Mouse (Mus musculus) lung, embryonic 16.5 days (tissue): ENCODE data around the gene Ppp2ca. TPM values are rescaled to one million over a fixed set of nuclear protein-coding genes. Genes with fewer than 3 reads are reported as not detected.

Experiments
- ATAC-seq: fragments of 200-750 bp; cut with Nextera tagmentation; 2 replicates; pipeline ENCODE4 v1.8.0; 2017; ENCODE audit warnings: low read depth, mild to moderate bottlenecking, moderate library complexity
- H3K27ac ChIP-seq: fragments of 300-500 bp; sonication (generic); 2 replicates; pipeline ENCODE4 v1.5.1; 2014; ENCODE audit warnings: mild to moderate bottlenecking, control low read depth, low read length
- H3K27me3 ChIP-seq: fragments of 300-500 bp; sonication (generic); 2 replicates; pipeline ENCODE4 v1.6.1; 2014; ENCODE audit warnings: low read depth, low read length, mixed read lengths; ENCODE audit not compliant: control insufficient read depth, insufficient read depth
- H3K36me3 ChIP-seq: fragments of 300-500 bp; sonication (generic); 2 replicates; pipeline ENCODE4 v1.6.1; 2014; ENCODE audit warnings: low read length; ENCODE audit not compliant: control insufficient read depth, insufficient read depth
- H3K4me1 ChIP-seq: fragments of 300-500 bp; sonication (generic); replicated peaks from 2 replicates; pipeline ENCODE4 v1.6.1; 2014; ENCODE audit warnings: low read length, mixed read lengths; ENCODE audit not compliant: control insufficient read depth, insufficient read depth
- H3K4me2 ChIP-seq: fragments of 300-500 bp; sonication (generic); 2 replicates; pipeline ENCODE4 v1.6.1; 2014; ENCODE audit warnings: low read depth, low read length, control low read depth
- H3K4me3 ChIP-seq: fragments of 300-500 bp; sonication (generic); 2 replicates; pipeline ENCODE4 v1.5.1; 2014; ENCODE audit warnings: mild to moderate bottlenecking, low read length, control low read depth
- H3K9ac ChIP-seq: fragments of 300-500 bp; sonication (generic); 2 replicates; pipeline ENCODE4 v1.6.1; 2014; ENCODE audit warnings: low read length, control low read depth
- H3K9me3 ChIP-seq: fragments of 300-500 bp; sonication (generic); 2 replicates; pipeline ENCODE4 v1.6.1; 2016; ENCODE audit warnings: low read length; ENCODE audit not compliant: control insufficient read depth
- WGBS: fragments of 180-500 bp; shearing (Covaris S2); extraction: QIAGEN DNeasy Blood & Tissue Kit; methylation state at CpG from one replicate; pipeline ENCODE4 v1.1.7; 2014; 5-methylcytosine and 5-hydroxymethylcytosine counted together
- polyA plus RNA-seq: library from polyadenylated mRNA; unstranded; fragments of >200 nt; fragmentation: Nextera tagmentation; extraction: Ambion mirVana; gene quantifications from 2 replicates; pipeline ENCODE4 v1.2.1, GENCODE M21; 2015

The Ppp2ca gene
- 57.8 and 62.7 TPM in 2 replicates for polyA plus RNA-seq

DNA sequence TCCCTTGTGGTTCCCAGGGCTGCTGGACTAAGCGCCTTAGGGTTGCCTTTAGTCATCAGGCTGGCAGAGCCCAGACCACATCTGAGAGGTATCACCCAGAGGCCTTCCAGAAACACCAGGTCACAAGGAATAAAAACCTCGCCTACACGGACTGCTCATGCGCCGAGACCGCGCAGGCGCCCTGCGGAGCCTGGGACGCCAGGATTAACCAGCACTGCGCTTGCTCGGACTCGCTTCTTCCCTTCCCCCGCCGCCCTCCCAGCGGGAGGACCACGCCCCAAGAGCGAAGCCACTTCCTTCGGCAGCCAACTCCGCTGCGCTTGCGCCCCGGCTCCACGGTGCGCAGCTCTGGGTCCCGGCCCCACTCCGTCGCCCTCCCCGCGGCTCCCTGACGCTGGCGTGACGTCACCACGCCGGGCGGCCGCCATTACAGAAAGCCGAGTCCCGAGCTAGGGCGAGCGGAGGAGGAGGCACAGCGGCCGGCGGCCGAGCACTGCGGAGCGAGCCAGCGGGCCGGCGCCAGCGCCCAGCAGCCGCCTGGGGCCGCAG, at the start of gene Ppp2ca:
Gene Ppp2ca, plus strand, starts transcription at position 284 of the 549 bp plus-strand sequence.
- peak; percentile 98 for ATAC-seq

DNA sequence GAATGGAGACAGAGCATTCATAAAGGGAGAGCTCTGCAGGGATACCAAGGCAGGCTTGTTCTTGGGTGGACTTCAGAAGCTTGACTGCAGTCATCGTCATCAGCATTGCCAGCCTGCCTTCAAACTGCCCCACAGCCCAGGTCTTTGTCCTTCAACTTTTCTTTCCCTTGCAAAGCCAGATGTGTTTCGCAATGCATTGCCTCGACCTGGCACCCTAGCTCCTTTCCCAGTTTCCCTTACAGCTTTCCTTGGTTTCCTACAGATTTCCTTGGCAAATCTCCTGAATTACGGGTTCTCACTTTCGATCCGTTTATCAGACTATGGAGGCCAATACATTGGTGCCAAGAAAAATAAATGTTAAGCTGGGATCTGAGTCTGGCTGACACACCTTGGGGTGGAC, 45.1 kb upstream of the Ppp2ca start:
- Histone ChIP-seq H3K27ac (no peak overlapping the region), H3K4me2 (no peak overlapping the region), H3K36me3 (no peaks in the 10 kb centered on the region), H3K9ac (no peak overlapping the region), H3K9me3 (no peaks in the 10 kb centered on the region), H3K4me3 (no peak overlapping the region), H3K4me1 (no peaks in the 10 kb centered on the region), H3K27me3 (no peaks in the 10 kb centered on the region)
- no peak for ATAC-seq
- 76% methylated on average over 6 of the region's 6 CpGs for WGBS

More for the DNA sequence above, at the start of gene Ppp2ca:
- Histone ChIP-seq H3K27ac (peak within 1 kb of the TSS; percentile 100), H3K4me1 (peaks cover 31% of the 10 kb centered on the region), H3K4me2 (peak within 1 kb of the TSS; percentile 95), H3K4me3 (peak within 1 kb of the TSS; percentile 98), H3K27me3 (no peaks in the 10 kb centered on the region), H3K36me3 (no peaks in the 10 kb centered on the region), H3K9me3 (no peaks in the 10 kb centered on the region), H3K9ac (peak within 1 kb of the TSS; percentile 100)
- 0% methylated on average over 37 of the region's 53 CpGs for WGBS

DNA sequence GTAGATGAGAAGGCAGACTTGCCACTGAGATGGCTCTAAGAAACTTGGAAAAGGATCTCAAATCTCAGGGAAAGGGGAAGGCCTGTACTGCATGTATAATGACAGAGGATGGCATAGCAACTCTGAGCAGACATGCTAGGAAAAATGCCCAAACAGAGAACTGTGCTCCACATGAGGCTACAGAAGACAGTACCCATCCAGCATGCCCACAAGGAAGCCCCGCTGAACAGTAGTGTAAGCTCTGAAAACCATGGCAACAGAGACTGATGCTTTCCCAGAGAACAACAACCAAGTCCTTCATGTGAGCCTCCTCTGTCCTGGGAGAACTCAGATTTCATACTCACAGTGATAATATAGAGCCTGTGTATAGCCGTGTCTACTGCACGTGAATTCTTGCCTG, 43.8 kb upstream of the Ppp2ca start:
- H3K36me3 ChIP-seq: no peaks in the 10 kb centered on the region
- no peaks in the 10 kb centered on the region for H3K4me1 ChIP-seq
- no peak overlapping the region for H3K9ac ChIP-seq
- no peak overlapping the region for H3K27ac ChIP-seq
- no peaks in the 10 kb centered on the region for H3K27me3 ChIP-seq
- H3K9me3 ChIP-seq: no peaks in the 10 kb centered on the region
- H3K4me2 ChIP-seq: no peak overlapping the region
- no peak overlapping the region for H3K4me3 ChIP-seq
- no peak for ATAC-seq
- 86% methylated on average over 3 of the region's 3 CpGs for WGBS

DNA sequence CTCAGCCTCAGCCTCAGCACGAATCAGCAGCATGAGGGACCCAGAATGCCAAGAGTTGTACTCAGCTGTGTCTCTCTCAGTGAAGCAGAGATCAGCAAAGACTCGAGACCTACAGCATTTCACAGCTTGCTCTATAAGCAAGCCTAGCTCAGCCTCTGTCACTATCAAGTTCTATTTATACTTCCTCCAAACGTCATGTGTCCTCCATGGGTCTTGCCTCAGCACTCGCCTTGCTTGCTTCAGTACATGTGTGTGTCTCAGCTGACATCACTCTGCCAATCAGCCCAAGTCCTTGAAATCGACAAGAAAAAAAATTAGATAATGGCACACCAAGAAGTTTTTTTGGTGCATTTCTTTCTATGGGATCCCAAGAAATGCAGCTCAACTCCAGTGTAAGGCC, 42.3 kb upstream of the Ppp2ca start:
- no peak overlapping the region for H3K9ac ChIP-seq
- no peaks in the 10 kb centered on the region for H3K9me3 ChIP-seq
- no peaks in the 10 kb centered on the region for H3K4me1 ChIP-seq
- no peak overlapping the region for H3K4me2 ChIP-seq
- H3K27ac ChIP-seq: no peak overlapping the region
- no peak overlapping the region for H3K4me3 ChIP-seq
- H3K27me3 ChIP-seq: no peaks in the 10 kb centered on the region
- H3K36me3 ChIP-seq: no peaks in the 10 kb centered on the region
- ATAC-seq: no peak
- 65% methylated on average over 5 of the region's 5 CpGs for WGBS

DNA sequence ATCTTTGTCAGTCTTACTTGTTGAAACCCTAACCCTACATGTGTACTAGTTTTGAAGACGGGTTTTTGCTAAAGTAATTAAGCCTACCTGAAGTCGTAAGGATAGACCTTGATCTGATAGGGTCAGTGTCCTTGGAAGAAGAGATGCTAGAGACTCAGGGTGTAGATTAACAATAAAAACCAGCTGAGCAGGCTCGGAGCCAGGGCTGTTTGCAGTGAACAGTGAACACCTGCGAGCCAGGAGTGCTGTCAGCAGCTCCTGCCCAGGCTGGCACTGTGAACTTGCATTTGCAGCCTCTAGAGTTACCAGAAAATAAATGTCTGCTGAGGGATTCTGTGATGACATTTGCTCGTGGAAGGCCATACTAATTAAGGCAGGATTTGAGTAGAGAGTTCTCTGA, 39.5 kb upstream of the Ppp2ca start:
- no peaks in the 10 kb centered on the region for H3K36me3 ChIP-seq
- no peak for ATAC-seq
- H3K27me3 ChIP-seq: no peaks in the 10 kb centered on the region
- WGBS: 57% methylated on average over 5 of the region's 5 CpGs
- no peaks in the 10 kb centered on the region for H3K9me3 ChIP-seq
- H3K9ac ChIP-seq: no peak overlapping the region
- H3K4me1 ChIP-seq: no peaks in the 10 kb centered on the region
- H3K27ac ChIP-seq: no peak overlapping the region
- H3K4me2 ChIP-seq: no peak overlapping the region
- no peak overlapping the region for H3K4me3 ChIP-seq

DNA sequence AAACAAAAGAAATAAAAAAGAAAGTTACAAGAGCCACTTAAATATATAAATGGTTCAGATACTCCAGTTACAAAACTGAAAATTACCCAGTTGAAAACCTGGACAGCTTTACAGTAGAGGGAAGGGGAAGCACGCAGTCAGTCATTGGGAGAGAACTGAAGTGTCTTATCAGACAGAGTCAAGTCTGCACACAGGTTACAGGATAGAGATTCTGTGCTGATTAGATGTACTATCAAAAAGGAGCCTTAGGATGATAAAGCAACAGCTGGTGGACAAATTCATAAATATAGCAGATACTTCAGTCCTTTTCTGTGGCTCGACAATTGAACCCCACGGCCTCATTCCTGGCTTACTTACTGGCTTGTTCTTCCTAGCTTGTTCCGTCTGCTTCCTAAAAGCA, 38.2 kb upstream of the Ppp2ca start:
- Histone ChIP-seq H3K9ac (no peak overlapping the region), H3K36me3 (no peaks in the 10 kb centered on the region), H3K4me1 (no peaks in the 10 kb centered on the region), H3K27ac (no peak overlapping the region), H3K4me2 (no peak overlapping the region), H3K9me3 (no peaks in the 10 kb centered on the region), H3K27me3 (no peaks in the 10 kb centered on the region), H3K4me3 (no peak overlapping the region)
- 85% methylated on average over 4 of the region's 4 CpGs for WGBS
- ATAC-seq: no peak

DNA sequence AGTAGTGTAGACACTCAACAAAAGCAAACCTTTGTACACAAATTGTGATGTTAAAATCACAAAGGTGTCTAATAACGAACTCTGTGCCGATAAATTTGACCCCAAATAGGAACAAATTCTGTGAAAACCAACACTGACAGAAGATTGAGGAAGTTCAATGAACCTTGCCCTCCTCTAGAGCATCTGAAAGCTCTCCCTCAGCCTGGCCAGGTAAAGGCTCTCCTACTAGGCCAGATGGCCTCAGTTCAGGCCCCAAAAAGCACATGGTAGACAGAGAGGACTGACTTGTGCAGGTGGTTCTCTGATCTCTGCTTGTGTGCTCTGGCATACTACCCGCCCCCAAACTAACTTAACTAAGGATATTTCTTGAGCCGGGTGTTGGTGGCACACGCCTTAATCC, 36.1 kb upstream of the Ppp2ca start:
- Histone ChIP-seq H3K9me3 (no peaks in the 10 kb centered on the region), H3K27ac (no peak overlapping the region), H3K4me1 (no peaks in the 10 kb centered on the region), H3K4me2 (no peak overlapping the region), H3K4me3 (no peak overlapping the region), H3K27me3 (no peaks in the 10 kb centered on the region), H3K36me3 (no peaks in the 10 kb centered on the region), H3K9ac (no peak overlapping the region)
- ATAC-seq: no peak
- WGBS: 89% methylated on average over 5 of the region's 5 CpGs

DNA sequence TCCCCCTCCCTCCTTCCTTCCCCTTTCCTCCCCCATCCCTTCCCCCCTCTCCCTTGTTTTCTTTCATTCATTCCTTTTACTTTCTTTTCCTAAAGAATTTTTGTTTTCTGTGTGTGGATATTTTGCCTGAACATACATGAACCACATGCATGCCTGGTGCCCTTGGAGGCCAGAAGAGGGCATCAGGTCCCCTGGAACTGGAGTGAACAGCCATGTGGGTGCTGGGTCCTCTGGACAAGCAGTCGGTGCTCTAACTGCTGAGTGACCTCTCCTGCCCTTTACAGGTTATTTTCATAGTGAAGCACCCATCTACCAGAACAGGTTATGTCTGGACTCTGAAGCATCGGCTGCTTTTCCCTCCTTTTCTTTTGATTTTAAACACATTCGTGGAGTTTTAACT, 34.1 kb upstream of the Ppp2ca start:
- WGBS: 38% methylated on average over 3 of the region's 3 CpGs
- Histone ChIP-seq H3K4me2 (no peak overlapping the region), H3K27ac (no peak overlapping the region), H3K4me3 (no peak overlapping the region), H3K36me3 (no peaks in the 10 kb centered on the region), H3K9ac (no peak overlapping the region), H3K4me1 (no peaks in the 10 kb centered on the region), H3K27me3 (no peaks in the 10 kb centered on the region), H3K9me3 (no peaks in the 10 kb centered on the region)
- ATAC-seq: no peak

DNA sequence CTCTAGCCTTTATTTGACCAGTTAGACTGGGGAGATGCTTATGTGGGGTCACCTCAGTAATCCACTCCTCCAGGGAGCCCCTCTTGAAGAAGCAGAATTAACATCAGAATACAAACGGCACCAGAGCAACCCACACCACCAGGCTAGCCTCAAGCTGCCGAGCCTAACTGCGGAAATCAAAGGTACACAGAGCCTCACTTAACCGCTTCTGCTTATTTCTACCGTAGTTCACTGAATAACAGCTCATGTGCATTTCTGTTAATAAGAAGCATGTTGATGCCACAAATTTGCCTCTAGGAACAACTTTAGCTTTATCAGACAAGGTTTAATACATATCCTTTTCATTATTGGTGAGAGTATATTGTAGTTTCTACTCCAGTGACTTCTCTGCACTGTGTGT, 32.6 kb upstream of the Ppp2ca start:
- Histone ChIP-seq H3K36me3 (no peaks in the 10 kb centered on the region), H3K9ac (no peak overlapping the region), H3K27me3 (no peaks in the 10 kb centered on the region), H3K27ac (no peak overlapping the region), H3K4me1 (no peaks in the 10 kb centered on the region), H3K4me2 (no peak overlapping the region; the same call in 1 of the 2 replicates), H3K4me3 (no peak overlapping the region), H3K9me3 (no peaks in the 10 kb centered on the region)
- WGBS: 8% methylated on average over 5 of the region's 5 CpGs
- ATAC-seq: no peak

DNA sequence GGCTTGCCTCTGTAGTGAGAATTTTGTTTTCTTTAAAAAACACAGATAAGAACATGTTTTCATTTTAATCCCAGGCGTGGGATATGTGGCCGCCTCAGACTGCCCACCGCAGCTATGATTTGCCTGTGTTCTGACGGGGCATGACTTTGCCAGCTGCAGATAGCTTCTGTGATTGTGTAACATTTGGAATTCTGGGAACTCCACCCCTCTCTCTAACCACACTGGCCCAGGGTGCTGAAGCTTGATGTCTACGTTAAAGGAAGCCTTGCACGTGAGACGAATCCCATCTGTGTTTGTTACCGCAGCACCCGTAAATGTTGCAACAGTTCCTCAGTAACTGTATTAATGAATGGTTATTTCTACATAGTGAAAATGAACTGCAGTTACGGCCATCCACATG, 26.7 kb upstream of the Ppp2ca start:
- Histone ChIP-seq H3K4me3 (no peak overlapping the region), H3K4me2 (no peak overlapping the region), H3K36me3 (no peaks in the 10 kb centered on the region), H3K9ac (no peak overlapping the region), H3K27me3 (no peaks in the 10 kb centered on the region), H3K9me3 (no peaks in the 10 kb centered on the region), H3K27ac (no peak overlapping the region), H3K4me1 (no peaks in the 10 kb centered on the region; the same call in 1 of the 2 replicates)
- ATAC-seq: peak; percentile 64; the same call in 1 of the 2 replicates
- WGBS: 49% methylated on average over 10 of the region's 10 CpGs
